Mouse (Mus musculus): ENCODE results near the gene Aco2. TPM values are rescaled to one million over a fixed set of nuclear protein-coding genes. Genes with fewer than 3 reads are reported as not detected.

Aco2 gene
- polyA plus RNA-seq, 1 experiment = 205 TPM

DNA sequence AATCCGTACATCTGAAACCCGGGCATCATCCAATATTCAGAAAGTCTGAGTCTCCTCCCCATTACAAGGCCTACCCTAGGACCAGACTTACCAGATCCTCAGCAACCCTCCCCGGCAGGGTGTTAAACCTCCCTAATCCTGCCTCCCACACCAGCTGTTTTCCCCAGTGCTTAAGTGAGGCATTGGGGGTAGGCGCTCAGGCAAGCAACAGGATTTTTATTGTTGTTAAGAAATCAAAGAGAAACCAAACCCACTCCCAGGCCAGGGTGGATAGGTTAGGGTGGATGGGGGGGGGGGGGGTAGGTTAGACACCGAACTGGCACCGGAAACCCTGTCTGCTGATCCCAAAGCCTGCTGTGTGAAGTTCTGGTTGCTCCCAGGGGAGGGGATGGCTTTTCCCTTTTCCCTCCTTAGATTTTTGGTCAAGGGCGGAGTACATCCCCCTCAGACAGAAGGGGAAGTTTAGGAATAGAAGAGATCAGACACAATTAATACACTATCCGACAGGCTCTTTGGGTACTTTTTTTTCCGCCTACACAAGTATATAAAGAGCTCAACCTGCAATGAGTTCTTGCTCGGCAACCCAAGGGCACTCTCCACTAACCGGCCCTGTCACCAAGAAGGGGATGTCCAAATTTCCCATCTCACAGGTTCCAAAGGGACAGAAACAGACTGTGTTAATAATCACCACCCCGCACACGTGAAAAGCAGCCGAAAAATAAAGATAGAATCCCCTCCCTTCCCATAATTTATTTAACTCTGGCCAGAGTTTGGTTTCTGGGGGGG lies 15.0 kb upstream of the Aco2 start:
- no peak for TF ChIP-seq GATA1 (IDR thresholded peaks at IDR 0.05; ENCODE audit: low read length)

- TF ChIP-seq GATA1 (IDR thresholded peaks at IDR 0.05; ENCODE audit: low read length) = no peak
Measured at GRCm38 (mm10) chr15:81857724-81858116, 14.4 kb upstream of the Aco2 start.

DNA sequence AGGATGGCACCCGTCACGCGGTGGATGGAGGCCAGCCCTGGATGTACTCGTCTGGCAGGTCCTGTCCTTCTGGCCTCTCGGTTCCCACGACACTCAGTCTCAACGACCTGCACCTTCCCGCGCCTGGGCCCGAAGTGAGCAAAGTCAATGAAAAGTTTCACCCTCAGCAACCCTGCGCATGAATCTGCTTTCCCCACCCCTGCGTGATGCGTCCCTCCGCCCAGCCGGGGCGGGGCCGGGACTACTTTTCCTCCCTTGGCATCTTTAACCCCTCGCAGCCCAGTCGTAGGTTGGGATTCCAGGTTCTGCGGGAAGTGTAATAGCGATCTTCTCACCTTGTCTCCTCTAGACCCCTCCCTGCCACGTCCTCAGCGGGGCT lies 14.0 kb upstream of the Aco2 start:
- TF ChIP-seq GATA1 (IDR thresholded peaks at IDR 0.05; ENCODE audit: low read length) = no peak

DNA sequence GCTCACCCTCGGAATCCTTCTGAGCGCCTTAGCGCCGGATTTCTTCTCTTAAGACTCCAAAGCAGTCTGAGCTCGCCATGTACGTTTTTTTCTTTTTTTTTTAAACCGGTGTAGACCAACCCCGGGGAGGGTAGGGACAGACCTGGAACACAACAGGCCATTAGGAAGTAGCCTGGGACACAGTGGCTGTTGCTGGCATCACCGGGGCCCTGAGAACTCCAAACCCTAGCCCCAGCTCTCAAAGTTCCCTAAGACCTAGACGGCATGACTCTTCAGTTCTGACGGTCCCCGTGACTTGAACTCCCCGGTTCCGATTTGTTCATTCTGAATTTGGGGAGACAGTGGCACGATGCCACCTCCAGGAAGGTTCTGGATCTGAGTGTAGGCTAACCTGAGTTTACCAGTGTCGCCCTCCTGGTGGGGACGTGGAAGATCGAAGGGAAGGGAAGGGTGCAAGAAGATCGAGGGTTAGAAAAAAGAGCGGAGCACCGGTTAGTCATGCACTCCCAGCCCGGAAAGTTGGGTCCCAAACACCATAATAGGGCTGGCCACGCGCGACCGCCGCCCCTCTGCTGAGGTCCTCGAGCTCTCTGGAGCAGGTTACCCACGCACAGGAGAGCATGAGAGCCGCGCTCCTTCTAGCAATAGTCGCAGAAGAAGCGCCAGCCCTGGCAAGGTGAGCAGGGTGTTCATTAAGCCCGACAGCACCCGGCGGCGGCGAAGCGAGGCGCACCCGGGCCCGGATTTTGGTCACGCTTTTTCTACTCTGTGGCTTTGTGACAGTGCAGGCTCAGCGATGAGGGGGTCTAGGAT lies 13.4 kb upstream of the Aco2 start, which contains the start of gene Tob2:
TSS of gene Tob2 (minus strand) at position 280 of the 813 bp plus-strand sequence.
- TF ChIP-seq GATA1 (IDR thresholded peaks at IDR 0.05; ENCODE audit: low read length) = no peak

GRCm38 (mm10) chr15:81859330-81860255 lies 12.5 kb upstream of the Aco2 start:
- TF ChIP-seq GATA1 (IDR thresholded peaks at IDR 0.05; ENCODE audit: low read length) = no peak

- no peak for TF ChIP-seq GATA1 (IDR thresholded peaks at IDR 0.05; ENCODE audit: low read length)
Measured at GRCm38 (mm10) chr15:81860471-81861135, 11.5 kb upstream of the Aco2 start.

- TF ChIP-seq GATA1 (IDR thresholded peaks at IDR 0.05; ENCODE audit: low read length) = no peak
Measured at GRCm38 (mm10) chr15:81864238-81864637, 7.9 kb upstream of the Aco2 start.

- no peak for TF ChIP-seq GATA1 (IDR thresholded peaks at IDR 0.05; ENCODE audit: low read length)
Measured at GRCm38 (mm10) chr15:81869985-81870384, 2.1 kb upstream of the Aco2 start.

GRCm38 (mm10) chr15:81871604-81872261 lies 376 bp upstream of the Aco2 start, which contains the start of gene Phf5a:
Phf5a (minus strand) TSS chr15:81871911.
- TF ChIP-seq GATA1 (IDR thresholded peaks at IDR 0.05; ENCODE audit: low read length) = no peak

GRCm38 (mm10) chr15:81879531-81880401 lies 7.7 kb downstream of the Aco2 start:
- no peak for TF ChIP-seq GATA1 (IDR thresholded peaks at IDR 0.05; ENCODE audit: low read length)

DNA sequence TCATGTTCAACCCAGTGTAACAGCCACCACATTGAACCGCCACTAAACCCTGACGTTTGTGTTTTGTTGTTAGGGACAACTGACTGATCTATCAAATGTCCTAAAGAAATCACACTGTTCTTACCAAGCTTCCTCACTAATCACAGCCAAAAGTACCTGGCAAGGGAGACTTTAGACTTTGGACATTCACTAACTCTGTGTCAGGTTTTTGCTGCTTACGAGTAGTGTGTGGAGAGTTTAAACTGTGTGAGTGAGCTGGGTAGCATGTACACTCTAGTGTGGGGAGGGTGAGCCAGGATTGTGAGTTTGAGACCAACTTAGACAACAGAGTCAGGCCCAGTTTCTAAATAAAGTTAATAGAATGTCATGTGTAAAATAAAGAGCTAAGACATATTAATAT lies 10.2 kb downstream of the Aco2 start:
- TF ChIP-seq GATA1 (IDR thresholded peaks at IDR 0.05; ENCODE audit: low read length) = no peak

- TF ChIP-seq GATA1 (IDR thresholded peaks at IDR 0.05; ENCODE audit: low read length) = no peak
Measured at GRCm38 (mm10) chr15:81885418-81885934, 13.4 kb downstream of the Aco2 start.
